Mouse (Mus musculus): Measurements from ENCODE around the gene Smc5. TPM values are rescaled to one million over a fixed set of nuclear protein-coding genes. Genes with fewer than 3 reads are reported as not detected.

Gene Smc5
- polyA plus RNA-seq, 1 experiment, result 3.0 TPM

DNA sequence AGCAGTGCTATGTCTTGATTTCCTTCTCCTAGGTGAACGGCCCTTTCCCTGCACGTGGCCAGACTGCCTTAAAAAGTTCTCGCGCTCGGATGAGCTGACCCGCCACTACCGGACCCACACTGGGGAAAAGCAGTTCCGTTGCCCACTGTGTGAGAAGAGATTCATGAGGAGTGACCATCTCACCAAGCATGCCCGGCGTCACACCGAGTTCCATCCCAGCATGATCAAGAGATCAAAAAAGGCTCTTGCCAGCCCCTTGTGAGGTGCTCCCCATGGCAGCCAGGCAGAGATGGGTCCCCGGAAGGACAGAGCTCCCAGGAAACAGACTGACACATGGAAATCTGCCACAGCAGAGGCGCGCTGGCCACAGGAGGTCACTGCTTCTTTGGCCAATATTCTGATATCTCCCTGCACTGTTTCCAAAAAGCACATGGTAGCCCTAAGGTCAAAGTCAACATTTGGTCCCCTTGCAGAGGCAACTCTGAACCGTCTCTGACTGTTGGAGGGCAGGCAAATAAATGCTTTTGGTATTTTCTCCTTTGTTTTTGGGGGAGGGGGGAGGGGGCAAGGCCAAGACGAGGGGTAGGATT is 109.0 kb downstream of the Smc5 start:
- no peak for DNase-seq (ENCODE audit: low read depth in 1 of 2, low spot score in 2 of 2)
- no peaks in the 10 kb centered on the region for H3K4me1 ChIP-seq (ENCODE audit: control insufficient read depth, insufficient read depth, insufficient read length)
- no peak overlapping the region for H3K4me3 ChIP-seq (ENCODE audit: extremely low read depth, insufficient read depth, insufficient read length)
- no peaks in the 10 kb centered on the region for H3K36me3 ChIP-seq (ENCODE audit: control insufficient read depth, insufficient read depth, low read length)
- 92% methylated on average over 16 of the region's 16 CpGs for WGBS
- no peak overlapping the region for H3K27ac ChIP-seq (ENCODE audit: insufficient read depth, low read length)
- H3K27me3 ChIP-seq (ENCODE audit: control insufficient read depth, insufficient read depth, low read length), result no peaks in the 10 kb centered on the region
- no peak for TF ChIP-seq CTCF (IDR thresholded peaks at IDR 0.05; ENCODE audit: extremely low read depth, insufficient read depth, insufficient read length, insufficient replicate concordance)
- TF ChIP-seq POLR2A (IDR thresholded peaks at IDR 0.05; ENCODE audit: low read depth, low read length), result no peak

DNA sequence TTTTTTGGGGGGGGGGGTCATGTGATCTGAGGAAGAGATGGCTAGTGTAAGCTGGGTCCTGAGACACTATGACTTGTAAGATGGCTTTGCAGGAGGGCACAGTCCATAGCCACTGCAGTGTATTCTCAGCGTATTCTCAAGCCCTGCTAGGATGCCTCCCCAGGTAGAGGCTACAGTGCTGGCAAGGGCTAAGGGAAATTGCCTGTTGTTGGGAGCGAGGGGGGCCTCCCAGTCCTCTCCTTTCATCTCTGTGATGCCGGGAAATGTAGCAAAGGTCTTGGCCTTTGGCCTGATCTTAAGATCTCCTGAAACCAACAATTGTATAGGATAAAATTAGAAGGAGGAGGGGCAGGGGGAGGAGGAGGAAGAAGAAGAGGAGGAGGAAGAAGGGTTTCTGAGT is 110.3 kb downstream of the Smc5 start:
- no peak for DNase-seq (ENCODE audit: low read depth in 1 of 2, low spot score in 2 of 2)
- H3K36me3 ChIP-seq (ENCODE audit: control insufficient read depth, insufficient read depth, low read length), result no peaks in the 10 kb centered on the region
- WGBS, result 90% methylated on average over 3 of the region's 3 CpGs
- no peak overlapping the region for H3K4me3 ChIP-seq (ENCODE audit: extremely low read depth, insufficient read depth, insufficient read length)
- H3K27ac ChIP-seq (ENCODE audit: insufficient read depth, low read length), result no peak overlapping the region
- no peaks in the 10 kb centered on the region for H3K4me1 ChIP-seq (ENCODE audit: control insufficient read depth, insufficient read depth, insufficient read length)
- TF ChIP-seq CTCF (IDR thresholded peaks at IDR 0.05; ENCODE audit: extremely low read depth, insufficient read depth, insufficient read length, insufficient replicate concordance) (no peak), POLR2A (IDR thresholded peaks at IDR 0.05; ENCODE audit: low read depth, low read length) (no peak)
- H3K27me3 ChIP-seq (ENCODE audit: control insufficient read depth, insufficient read depth, low read length), result no peaks in the 10 kb centered on the region

DNA sequence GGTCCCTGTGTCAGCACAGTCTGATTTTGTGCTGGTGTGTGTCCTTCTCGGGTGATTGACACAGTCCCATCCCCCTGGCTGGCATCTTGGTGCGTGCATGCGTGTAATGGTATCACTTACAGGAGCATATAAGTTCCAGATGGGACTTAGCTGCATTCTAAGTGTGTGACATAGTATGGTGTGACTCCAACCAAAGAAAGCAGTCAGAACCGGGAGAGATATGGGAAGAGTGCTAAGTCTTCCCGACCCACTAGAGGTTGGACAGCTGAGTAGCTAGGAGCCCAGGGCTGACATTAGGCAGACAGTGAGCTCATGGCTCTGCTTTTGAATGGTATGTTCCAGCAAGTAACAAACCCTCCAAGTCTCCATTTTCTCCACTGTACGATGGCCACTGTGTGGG is 110.8 kb downstream of the Smc5 start:
- 91% methylated on average over 6 of the region's 6 CpGs for WGBS
- Histone ChIP-seq H3K4me1 (ENCODE audit: control insufficient read depth, insufficient read depth, insufficient read length) (no peaks in the 10 kb centered on the region), H3K36me3 (ENCODE audit: control insufficient read depth, insufficient read depth, low read length) (no peaks in the 10 kb centered on the region), H3K4me3 (ENCODE audit: extremely low read depth, insufficient read depth, insufficient read length) (no peak overlapping the region), H3K27ac (ENCODE audit: insufficient read depth, low read length) (no peak overlapping the region), H3K27me3 (ENCODE audit: control insufficient read depth, insufficient read depth, low read length) (no peaks in the 10 kb centered on the region)
- DNase-seq (ENCODE audit: low read depth in 1 of 2, low spot score in 2 of 2), result no peak
- TF ChIP-seq CTCF (IDR thresholded peaks at IDR 0.05; ENCODE audit: extremely low read depth, insufficient read depth, insufficient read length, insufficient replicate concordance) (no peak), POLR2A (IDR thresholded peaks at IDR 0.05; ENCODE audit: low read depth, low read length) (no peak)

DNA sequence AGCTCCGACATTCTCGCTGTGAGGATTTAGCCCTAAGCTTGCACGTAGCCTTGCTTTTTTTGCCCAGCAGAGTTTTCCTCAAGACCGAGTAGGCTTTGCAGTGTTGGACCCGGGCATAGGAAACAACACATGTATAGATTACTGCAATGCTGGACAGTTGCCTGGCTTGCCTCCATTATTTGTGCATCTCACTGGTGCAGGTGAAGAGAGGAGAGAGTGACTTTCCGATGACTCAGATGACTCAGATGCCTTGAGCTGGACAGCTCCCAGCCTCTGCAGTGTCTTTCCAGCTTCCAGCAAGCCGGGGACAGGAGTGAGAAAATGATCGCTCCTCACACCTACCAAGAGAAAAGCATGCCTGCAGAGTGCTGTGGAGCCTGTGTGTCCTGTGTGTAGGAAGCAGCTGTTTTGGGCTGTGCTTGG is 111.3 kb downstream of the Smc5 start:
- TF ChIP-seq POLR2A (IDR thresholded peaks at IDR 0.05; ENCODE audit: low read depth, low read length), result no peak
- TF ChIP-seq CTCF (IDR thresholded peaks at IDR 0.05; ENCODE audit: extremely low read depth, insufficient read depth, insufficient read length, insufficient replicate concordance), result no peak
- Histone ChIP-seq H3K27ac (ENCODE audit: insufficient read depth, low read length) (no peak overlapping the region), H3K4me1 (ENCODE audit: control insufficient read depth, insufficient read depth, insufficient read length) (no peaks in the 10 kb centered on the region), H3K27me3 (ENCODE audit: control insufficient read depth, insufficient read depth, low read length) (no peaks in the 10 kb centered on the region), H3K36me3 (ENCODE audit: control insufficient read depth, insufficient read depth, low read length) (no peaks in the 10 kb centered on the region), H3K4me3 (ENCODE audit: extremely low read depth, insufficient read depth, insufficient read length) (no peak overlapping the region)
- 78% methylated on average over 8 of the region's 8 CpGs for WGBS
- DNase-seq (ENCODE audit: low read depth in 1 of 2, low spot score in 2 of 2), result no peak

GRCm38 (mm10) chr19:23159780-23160395 is 113.8 kb downstream of the Smc5 start:
- DNase-seq (ENCODE audit: low read depth in 1 of 2, low spot score in 2 of 2), result no peak
- no peak overlapping the region for H3K4me3 ChIP-seq (ENCODE audit: extremely low read depth, insufficient read depth, insufficient read length)
- H3K27me3 ChIP-seq (ENCODE audit: control insufficient read depth, insufficient read depth, low read length), result no peaks in the 10 kb centered on the region
- TF ChIP-seq CTCF (IDR thresholded peaks at IDR 0.05; ENCODE audit: extremely low read depth, insufficient read depth, insufficient read length, insufficient replicate concordance) (no peak), POLR2A (IDR thresholded peaks at IDR 0.05; ENCODE audit: low read depth, low read length) (no peak)
- H3K27ac ChIP-seq (ENCODE audit: insufficient read depth, low read length), result no peak overlapping the region
- H3K4me1 ChIP-seq (ENCODE audit: control insufficient read depth, insufficient read depth, insufficient read length), result no peaks in the 10 kb centered on the region
- WGBS, result 89% methylated on average over 10 of the region's 10 CpGs
- no peaks in the 10 kb centered on the region for H3K36me3 ChIP-seq (ENCODE audit: control insufficient read depth, insufficient read depth, low read length)

Other genes starting within 250 kb of the Smc5 start
- 6.3 and 9.2 TPM in 2 replicates for gene Klf9, start 132.7 kb downstream of the Smc5 start, polyA plus RNA-seq (2012; rRNA removed)
- 0.35 TPM in 2 replicates for gene Mamdc2, start 174.5 kb upstream of the Smc5 start, polyA plus RNA-seq (2012; rRNA removed)

Measured in spleen, adult 2 months (tissue).